Mouse (Mus musculus): ENCODE measurements around the gene Hapln2. TPM values are rescaled to one million over a fixed set of nuclear protein-coding genes. Genes with fewer than 3 reads are reported as not detected.
A peak's percentile ranks its signal among the peaks of the same experiment; 100 is the strongest.

Hapln2 gene
- total RNA-seq, 1 experiment, result not detected

GRCm38 (mm10) chr3:88071783-88072182, 44.4 kb upstream of the Hapln2 start:
- in situ Hi-C loops (cut with MboI; ENCODE audit: low sequenced_read_pairs in 2 of 2, unreplicated experiment in 2 of 2), result loop anchor here in 1 of 2 experiments (5.0 kb wide), 1 partner anchor 49 kb away; no protein-coding TSS in a partner anchor
- no peak overlapping the region for H3K4me3 ChIP-seq (ENCODE audit: insufficient read depth in 1 of 2, low read depth in 1 of 2, low read length in 2 of 2, poor library complexity in 1 of 2, severe bottlenecking in 1 of 2)
- H3K9ac ChIP-seq (ENCODE audit: insufficient read depth, low read depth, low read length, poor library complexity, severe bottlenecking), result no peak overlapping the region
- H3K27ac ChIP-seq (ENCODE audit: insufficient read depth, low read depth, low read length, poor library complexity, severe bottlenecking), result no peak overlapping the region
- TF ChIP-seq HCFC1 (IDR thresholded peaks at IDR 0.05; ENCODE audit: borderline replicate concordance, insufficient read depth, low read length), result no peak
- TF ChIP-seq ZC3H11A (IDR thresholded peaks at IDR 0.05; ENCODE audit: borderline replicate concordance, low read depth, low read length), result peak; percentile 93
- no peaks in the 10 kb centered on the region for H3K9me3 ChIP-seq (ENCODE audit: control insufficient read depth, insufficient read depth, low read depth, low read length)
- DNase-seq (ENCODE audit: low read depth, low spot score), result peak; percentile 83
- H3K36me3 ChIP-seq (ENCODE audit: control insufficient read depth, insufficient read depth, low read length, poor library complexity, severe bottlenecking), result no peaks in the 10 kb centered on the region
- H3K4me1 ChIP-seq (ENCODE audit: control insufficient read depth in 2 of 2, insufficient read depth in 2 of 2, low read length in 2 of 2, poor library complexity in 1 of 2), result no peaks in the 10 kb centered on the region

GRCm38 (mm10) chr3:88068386-88068785, 41.0 kb upstream of the Hapln2 start:
- H3K9ac ChIP-seq (ENCODE audit: insufficient read depth, low read depth, low read length, poor library complexity, severe bottlenecking), result no peak overlapping the region
- DNase-seq (ENCODE audit: low read depth, low spot score), result no peak
- no peaks in the 10 kb centered on the region for H3K4me1 ChIP-seq (ENCODE audit: control insufficient read depth in 2 of 2, insufficient read depth in 2 of 2, low read length in 2 of 2, poor library complexity in 1 of 2)
- in situ Hi-C loops (cut with MboI; ENCODE audit: low sequenced_read_pairs in 2 of 2, unreplicated experiment in 2 of 2), result no loop called here
- no peak overlapping the region for H3K4me3 ChIP-seq (ENCODE audit: insufficient read depth in 1 of 2, low read depth in 1 of 2, low read length in 2 of 2, poor library complexity in 1 of 2, severe bottlenecking in 1 of 2)
- no peak overlapping the region for H3K27ac ChIP-seq (ENCODE audit: insufficient read depth, low read depth, low read length, poor library complexity, severe bottlenecking)
- H3K36me3 ChIP-seq (ENCODE audit: control insufficient read depth, insufficient read depth, low read length, poor library complexity, severe bottlenecking), result no peaks in the 10 kb centered on the region
- peaks cover 3% of the 10 kb centered on the region; the same call in 1 of the 2 replicates for H3K9me3 ChIP-seq (ENCODE audit: control insufficient read depth, insufficient read depth, low read depth, low read length)
- TF ChIP-seq ZNF384 (IDR thresholded peaks at IDR 0.05; ENCODE audit: low read depth, low read length), result no peak
- no peak for TF ChIP-seq MAFK (IDR thresholded peaks at IDR 0.05; ENCODE audit: insufficient read depth, low read depth, low read length)
- TF ChIP-seq CHD2 (IDR thresholded peaks at IDR 0.05; ENCODE audit: low read depth, low read length), result no peak
- no peak for TF ChIP-seq HCFC1 (IDR thresholded peaks at IDR 0.05; ENCODE audit: borderline replicate concordance, insufficient read depth, low read length)
- TF ChIP-seq ZC3H11A (IDR thresholded peaks at IDR 0.05; ENCODE audit: borderline replicate concordance, low read depth, low read length), result no peak

GRCm38 (mm10) chr3:88057902-88058696, 30.7 kb upstream of the Hapln2 start, which contains the start of gene Naxe:
Gene Naxe, minus strand, starts transcription at chr3:88058495.
- peak within 1 kb of the TSS; percentile 85 for H3K9ac ChIP-seq (ENCODE audit: insufficient read depth, low read depth, low read length, poor library complexity, severe bottlenecking)
- no peaks in the 10 kb centered on the region for H3K9me3 ChIP-seq (ENCODE audit: control insufficient read depth, insufficient read depth, low read depth, low read length)
- H3K27ac ChIP-seq (ENCODE audit: insufficient read depth, low read depth, low read length, poor library complexity, severe bottlenecking), result no peak within 1 kb of the TSS
- peak; percentile 92 for DNase-seq (ENCODE audit: low read depth, low spot score)
- in situ Hi-C loops (cut with MboI; ENCODE audit: low sequenced_read_pairs in 2 of 2, unreplicated experiment in 2 of 2), result no loop called here
- peak within 1 kb of the TSS; percentile 80 to 94 for H3K4me3 ChIP-seq (ENCODE audit: insufficient read depth in 1 of 2, low read depth in 1 of 2, low read length in 2 of 2, poor library complexity in 1 of 2, severe bottlenecking in 1 of 2)
- peaks cover 21% of the 10 kb centered on the region for H3K36me3 ChIP-seq (ENCODE audit: control insufficient read depth, insufficient read depth, low read length, poor library complexity, severe bottlenecking)
- TF ChIP-seq CHD2 (IDR thresholded peaks at IDR 0.05; ENCODE audit: low read depth, low read length) (no peak), MAFK (IDR thresholded peaks at IDR 0.05; ENCODE audit: insufficient read depth, low read depth, low read length) (no peak), ZNF384 (IDR thresholded peaks at IDR 0.05; ENCODE audit: low read depth, low read length) (no peak), HCFC1 (IDR thresholded peaks at IDR 0.05; ENCODE audit: borderline replicate concordance, insufficient read depth, low read length) (0 out of 2 replicates have a peak, but pooled peaks have one; percentile 37), ZC3H11A (IDR thresholded peaks at IDR 0.05; ENCODE audit: borderline replicate concordance, low read depth, low read length) (peak; percentile 6; the same call in 1 of the 2 replicates)
- H3K4me1 ChIP-seq (ENCODE audit: control insufficient read depth in 2 of 2, insufficient read depth in 2 of 2, low read length in 2 of 2, poor library complexity in 1 of 2), result peaks cover 0 to 3% of the 10 kb centered on the region in 2 experiments; a peak in 1 of 4 replicates

GRCm38 (mm10) chr3:88057030-88057429, 29.6 kb upstream of the Hapln2 start:
- in situ Hi-C loops (cut with MboI; ENCODE audit: low sequenced_read_pairs in 2 of 2, unreplicated experiment in 2 of 2), result no loop called here
- no peak for TF ChIP-seq CHD2 (IDR thresholded peaks at IDR 0.05; ENCODE audit: low read depth, low read length)
- no peak for TF ChIP-seq HCFC1 (IDR thresholded peaks at IDR 0.05; ENCODE audit: borderline replicate concordance, insufficient read depth, low read length)
- no peak for TF ChIP-seq MAFK (IDR thresholded peaks at IDR 0.05; ENCODE audit: insufficient read depth, low read depth, low read length)

More at GRCm38 (mm10) chr3:88057030-88057429, 29.6 kb upstream of the Hapln2 start:
- H3K9ac ChIP-seq (ENCODE audit: insufficient read depth, low read depth, low read length, poor library complexity, severe bottlenecking), result no peak overlapping the region
- H3K9me3 ChIP-seq (ENCODE audit: control insufficient read depth, insufficient read depth, low read depth, low read length), result no peaks in the 10 kb centered on the region
- no peak overlapping the region for H3K27ac ChIP-seq (ENCODE audit: insufficient read depth, low read depth, low read length, poor library complexity, severe bottlenecking)
- peaks cover 25% of the 10 kb centered on the region for H3K36me3 ChIP-seq (ENCODE audit: control insufficient read depth, insufficient read depth, low read length, poor library complexity, severe bottlenecking)
- DNase-seq (ENCODE audit: low read depth, low spot score), result no peak
- no peak overlapping the region for H3K4me3 ChIP-seq (ENCODE audit: insufficient read depth in 1 of 2, low read depth in 1 of 2, low read length in 2 of 2, poor library complexity in 1 of 2, severe bottlenecking in 1 of 2)
- H3K4me1 ChIP-seq (ENCODE audit: control insufficient read depth in 2 of 2, insufficient read depth in 2 of 2, low read length in 2 of 2, poor library complexity in 1 of 2), result peaks cover 0 to 3% of the 10 kb centered on the region in 2 experiments; a peak in 1 of 4 replicates
